Mouse (Mus musculus): ENCODE results near the gene Mef2d. TPM values are rescaled to one million over a fixed set of nuclear protein-coding genes. Genes with fewer than 3 reads are reported as not detected.
A peak's percentile ranks its signal among the peaks of the same experiment; 100 is the strongest.

Gene Mef2d
- polyA plus RNA-seq, 1 experiment: 54.8 TPM

- DNase-seq (ENCODE audit: low read depth): peak; percentile 43
- TF ChIP-seq CTCF (IDR thresholded peaks at IDR 0.05; ENCODE audit: borderline replicate concordance, extremely low read depth, insufficient read depth, insufficient read length) (no peak), POLR2A (IDR thresholded peaks at IDR 0.05; ENCODE audit: borderline replicate concordance, extremely low read depth, insufficient read depth, insufficient read length, poor library complexity, severe bottlenecking) (no peak)
Measured at GRCm38 (mm10) chr3:88150999-88151364, 8.8 kb downstream of the Mef2d start.

GRCm38 (mm10) chr3:88152056-88152455 is 9.9 kb downstream of the Mef2d start:
- TF ChIP-seq CTCF (IDR thresholded peaks at IDR 0.05; ENCODE audit: borderline replicate concordance, extremely low read depth, insufficient read depth, insufficient read length): no peak
- peak; percentile 96 for DNase-seq (ENCODE audit: low read depth)

DNA sequence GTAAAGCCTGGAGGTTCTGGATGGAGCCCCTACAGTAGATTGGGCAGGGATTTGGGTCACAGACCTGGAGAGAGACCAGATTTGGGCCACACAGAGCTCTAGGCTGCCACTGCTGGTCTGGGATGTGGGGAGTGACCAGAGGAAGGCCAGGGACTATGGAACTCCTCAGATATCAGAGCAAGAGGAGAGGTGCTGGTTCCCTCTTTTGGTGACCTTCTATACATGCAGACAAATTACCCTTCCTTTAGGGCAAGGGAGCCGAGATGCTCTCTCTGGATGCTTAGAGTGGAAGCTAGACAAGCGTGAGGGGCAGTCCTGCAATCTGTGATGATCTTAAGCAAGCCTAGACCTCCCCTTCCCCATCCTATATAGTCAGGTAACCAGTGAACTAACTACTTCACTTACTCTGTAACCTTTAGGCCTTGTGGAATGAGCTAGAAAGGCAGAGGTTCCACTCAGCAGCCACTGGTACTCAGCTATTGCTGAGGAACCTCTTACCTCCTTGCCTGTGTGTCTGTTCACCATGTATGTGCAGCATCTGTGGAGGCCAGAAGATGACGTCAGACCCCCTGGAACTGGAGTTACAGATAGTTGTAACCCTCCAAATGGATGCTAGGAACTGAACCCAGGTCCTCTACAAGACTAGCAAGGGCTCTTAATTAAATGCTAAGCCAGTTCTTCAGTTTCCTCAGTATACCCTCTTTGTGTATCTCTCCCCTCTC is 11.3 kb downstream of the Mef2d start:
- TF ChIP-seq POLR2A (IDR thresholded peaks at IDR 0.05; ENCODE audit: borderline replicate concordance, extremely low read depth, insufficient read depth, insufficient read length, poor library complexity, severe bottlenecking): no peak
- no peak for TF ChIP-seq CTCF (IDR thresholded peaks at IDR 0.05; ENCODE audit: borderline replicate concordance, extremely low read depth, insufficient read depth, insufficient read length)
- no peak for DNase-seq (ENCODE audit: low read depth)

- TF ChIP-seq POLR2A (IDR thresholded peaks at IDR 0.05; ENCODE audit: borderline replicate concordance, extremely low read depth, insufficient read depth, insufficient read length, poor library complexity, severe bottlenecking) (no peak), CTCF (IDR thresholded peaks at IDR 0.05; ENCODE audit: borderline replicate concordance, extremely low read depth, insufficient read depth, insufficient read length) (no peak)
- DNase-seq (ENCODE audit: low read depth): no peak
Measured at GRCm38 (mm10) chr3:88154236-88154635, 12.1 kb downstream of the Mef2d start.

DNA sequence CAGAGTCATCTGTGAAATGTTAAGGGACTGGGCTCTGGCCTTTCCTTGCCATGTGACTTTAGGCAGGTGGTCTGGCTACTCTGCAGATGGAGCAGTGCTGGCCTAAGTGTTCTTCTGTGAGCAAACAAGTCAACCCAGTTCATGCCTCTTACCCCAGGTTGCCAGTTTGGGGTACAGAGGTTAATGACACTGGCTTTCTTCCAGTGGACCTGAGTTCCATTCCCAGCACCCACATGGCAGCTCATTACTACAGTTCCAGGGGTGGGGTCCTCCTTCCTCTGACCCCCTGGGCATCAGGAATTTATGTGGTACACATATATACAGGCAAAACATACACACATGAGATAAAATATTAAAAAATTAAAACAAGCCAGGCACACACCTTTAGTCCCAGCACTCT is 14.6 kb downstream of the Mef2d start:
- DNase-seq (ENCODE audit: low read depth): no peak
- TF ChIP-seq POLR2A (IDR thresholded peaks at IDR 0.05; ENCODE audit: borderline replicate concordance, extremely low read depth, insufficient read depth, insufficient read length, poor library complexity, severe bottlenecking): no peak
- no peak for TF ChIP-seq CTCF (IDR thresholded peaks at IDR 0.05; ENCODE audit: borderline replicate concordance, extremely low read depth, insufficient read depth, insufficient read length)

DNA sequence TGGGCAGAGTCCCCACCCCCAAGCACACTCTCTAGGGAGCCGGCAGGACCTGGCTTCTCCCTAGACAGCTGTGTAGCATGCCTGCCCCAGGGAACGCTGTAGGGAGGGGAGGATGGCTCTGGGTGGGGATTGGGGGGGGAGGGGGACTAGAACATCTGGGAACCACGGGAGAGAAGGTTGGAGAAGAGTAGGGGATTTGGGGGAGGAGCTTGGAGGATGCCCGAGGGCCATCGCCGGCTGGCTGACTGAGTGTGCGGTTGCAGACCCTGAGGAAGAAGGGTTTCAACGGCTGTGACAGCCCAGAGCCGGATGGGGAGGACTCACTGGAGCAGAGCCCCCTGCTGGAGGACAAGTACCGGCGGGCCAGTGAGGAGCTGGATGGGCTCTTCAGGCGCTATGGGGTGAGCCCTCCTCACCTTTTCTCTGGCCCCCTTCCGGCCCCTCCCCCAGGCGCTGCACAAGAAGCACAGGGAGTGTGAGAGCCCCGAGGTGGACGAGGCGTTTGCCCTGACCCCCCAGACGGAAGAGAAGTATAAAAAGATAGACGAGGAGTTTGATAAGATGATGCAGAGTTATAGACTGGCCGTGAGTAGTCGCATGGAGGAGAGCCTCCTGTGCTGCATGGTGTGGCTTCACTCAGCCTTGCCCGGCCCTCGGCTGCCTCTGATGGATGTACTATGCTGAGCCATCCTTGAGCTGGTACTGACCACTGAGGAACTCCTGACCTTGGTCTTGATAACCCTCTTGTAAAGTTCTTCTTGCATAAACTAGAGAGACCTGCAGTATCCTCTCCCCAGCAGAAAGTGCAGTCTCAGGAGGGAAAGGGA is 15.8 kb downstream of the Mef2d start:
- TF ChIP-seq CTCF (IDR thresholded peaks at IDR 0.05; ENCODE audit: borderline replicate concordance, extremely low read depth, insufficient read depth, insufficient read length): peak; percentile 75
- TF ChIP-seq POLR2A (IDR thresholded peaks at IDR 0.05; ENCODE audit: borderline replicate concordance, extremely low read depth, insufficient read depth, insufficient read length, poor library complexity, severe bottlenecking): no peak
- DNase-seq (ENCODE audit: low read depth): peak; percentile 77

GRCm38 (mm10) chr3:88158991-88159390 is 16.8 kb downstream of the Mef2d start:
- no peak for TF ChIP-seq POLR2A (IDR thresholded peaks at IDR 0.05; ENCODE audit: borderline replicate concordance, extremely low read depth, insufficient read depth, insufficient read length, poor library complexity, severe bottlenecking)
- no peak for TF ChIP-seq CTCF (IDR thresholded peaks at IDR 0.05; ENCODE audit: borderline replicate concordance, extremely low read depth, insufficient read depth, insufficient read length)
- no peak for DNase-seq (ENCODE audit: low read depth)

GRCm38 (mm10) chr3:88160856-88161255 is 18.7 kb downstream of the Mef2d start:
- TF ChIP-seq POLR2A (IDR thresholded peaks at IDR 0.05; ENCODE audit: borderline replicate concordance, extremely low read depth, insufficient read depth, insufficient read length, poor library complexity, severe bottlenecking): no peak
- DNase-seq (ENCODE audit: low read depth): no peak

DNA sequence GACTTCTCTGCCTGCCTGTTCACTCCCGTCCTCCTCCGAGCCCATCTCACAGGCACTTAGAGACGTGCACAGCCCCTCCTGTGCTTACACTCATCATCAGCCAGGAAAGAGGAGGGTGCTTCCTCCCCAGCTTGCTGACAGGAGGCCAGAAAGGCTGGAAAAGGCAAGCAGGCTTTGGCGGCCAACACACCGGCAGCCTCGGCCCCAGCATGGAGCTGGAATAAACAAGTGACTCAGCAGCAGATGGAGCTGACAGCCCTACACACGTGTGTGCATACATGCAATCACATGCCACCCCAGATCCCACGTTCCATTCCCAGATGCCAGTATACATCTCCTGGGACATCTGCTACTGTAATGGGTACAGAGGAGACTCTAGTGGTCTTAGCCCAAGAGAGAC is 20.1 kb downstream of the Mef2d start:
- DNase-seq (ENCODE audit: low read depth): peak; percentile 73
- no peak for TF ChIP-seq CTCF (IDR thresholded peaks at IDR 0.05; ENCODE audit: borderline replicate concordance, extremely low read depth, insufficient read depth, insufficient read length)
- TF ChIP-seq POLR2A (IDR thresholded peaks at IDR 0.05; ENCODE audit: borderline replicate concordance, extremely low read depth, insufficient read depth, insufficient read length, poor library complexity, severe bottlenecking): no peak

GRCm38 (mm10) chr3:88162811-88163210 is 20.6 kb downstream of the Mef2d start:
- no peak for DNase-seq (ENCODE audit: low read depth)
- no peak for TF ChIP-seq POLR2A (IDR thresholded peaks at IDR 0.05; ENCODE audit: borderline replicate concordance, extremely low read depth, insufficient read depth, insufficient read length, poor library complexity, severe bottlenecking)
- TF ChIP-seq CTCF (IDR thresholded peaks at IDR 0.05; ENCODE audit: borderline replicate concordance, extremely low read depth, insufficient read depth, insufficient read length): no peak

DNA sequence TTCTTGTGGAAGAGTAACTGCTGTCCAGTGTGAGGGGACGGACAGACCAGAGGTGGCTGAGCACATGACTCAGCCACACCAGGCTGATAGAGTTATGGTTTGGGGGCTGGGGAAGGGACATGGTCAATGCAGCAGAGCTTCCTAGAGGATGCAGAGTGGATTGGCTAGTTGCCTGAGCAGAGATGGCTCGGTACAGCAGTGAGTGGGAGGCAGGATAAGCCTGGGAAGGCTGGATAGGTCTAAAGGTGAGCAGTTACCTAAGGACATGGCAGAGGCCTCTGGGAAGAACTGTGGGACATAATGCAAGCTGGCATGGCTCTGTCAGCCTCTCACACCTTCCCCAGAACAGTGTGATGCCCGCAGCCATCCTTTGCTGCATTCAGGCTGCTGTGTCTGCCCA is 21.7 kb downstream of the Mef2d start:
- TF ChIP-seq CTCF (IDR thresholded peaks at IDR 0.05; ENCODE audit: borderline replicate concordance, extremely low read depth, insufficient read depth, insufficient read length): no peak
- no peak for TF ChIP-seq POLR2A (IDR thresholded peaks at IDR 0.05; ENCODE audit: borderline replicate concordance, extremely low read depth, insufficient read depth, insufficient read length, poor library complexity, severe bottlenecking)
- DNase-seq (ENCODE audit: low read depth): no peak

GRCm38 (mm10) chr3:88164263-88164662 is 22.1 kb downstream of the Mef2d start:
- DNase-seq (ENCODE audit: low read depth): no peak
- TF ChIP-seq POLR2A (IDR thresholded peaks at IDR 0.05; ENCODE audit: borderline replicate concordance, extremely low read depth, insufficient read depth, insufficient read length, poor library complexity, severe bottlenecking) (no peak), CTCF (IDR thresholded peaks at IDR 0.05; ENCODE audit: borderline replicate concordance, extremely low read depth, insufficient read depth, insufficient read length) (no peak)
